Comparison of ENCODE assay signal across 11 mouse cellular contexts in genomic region chr3:95427891-95428238, GRCm38 (mm10). TPM values are rescaled to one million over a fixed set of nuclear protein-coding genes. Genes with fewer than 3 reads are reported as not detected.
A peak's percentile ranks its signal among the peaks of the same experiment; 100 is the strongest.
DNase-seq lines count a peak whose midpoint lies in the region; ATAC-seq and TF ChIP-seq lines count a peak whose summit lies in the region.
"Not testable (repeated sequence)": the region's sequence is repeated elsewhere in the genome, so short reads cannot be mapped to it uniquely, and the experiment has no call there.
"Had no signal": no experiment of that assay in that cellular context is flagged by ENCODE, and none has a peak within 500 bp of the region (broad histone marks: within the 10 kb centered on the region; RNA-seq: fewer than 3 reads in every experiment).

No protein-coding gene starts in this region.

- H3K4me3 ChIP-seq in cerebellum, adult 2 months (replicated peaks; ENCODE audit: insufficient read depth, low read depth, low read length), result peak overlapping the region; percentile 48
- H3K4me3 ChIP-seq in erythroblast, embryonic 14.5 days (replicated peaks), result peak overlapping the region; percentile 54
- H3K4me3 ChIP-seq in heart, embryonic 14.5 days (ENCODE audit: control insufficient read depth in 1 of 2, insufficient read depth in 1 of 2, low read depth in 1 of 2, low read length in 2 of 2), result peak overlapping the region; percentile 32 to 37
- H3K4me3 ChIP-seq in kidney, embryonic 14.5 days (ENCODE audit: low read length), result peak overlapping the region; percentile 23
- peak overlapping the region; percentile 18; the same call in 1 of the 2 replicates for H3K4me3 ChIP-seq in liver, adult 2 months (ENCODE audit: insufficient read depth, low read depth, low read length)
- peak overlapping the region; percentile 26 for H3K4me3 ChIP-seq in midbrain, embryonic 13.5 days (replicated peaks)

- not testable (repeated sequence) for H3K79me2 ChIP-seq in liver, adult 2 months (ENCODE audit: control insufficient read depth, insufficient read depth, low read length)

- not testable (repeated sequence) for H3K9me3 ChIP-seq in erythroblast, embryonic 14.5 days (ENCODE audit: control insufficient read depth, low read length); heart, embryonic 14.5 days (ENCODE audit: control insufficient read depth, low read length); kidney, embryonic 14.5 days (ENCODE audit: control insufficient read depth, low read length); midbrain, embryonic 13.5 days

- not testable (repeated sequence) for H3K27ac ChIP-seq in cerebellum, adult 2 months (ENCODE audit: insufficient read depth, low read length); heart, embryonic 14.5 days (replicated peaks in 1 of 2; ENCODE audit: control insufficient read depth in 1 of 2, insufficient read depth in 1 of 2, low read depth in 2 of 2, low read length in 2 of 2); kidney, embryonic 14.5 days (ENCODE audit: low read depth, low read length); liver, adult 2 months (replicated peaks; ENCODE audit: insufficient read depth, low read depth, low read length); midbrain, embryonic 13.5 days

- not testable (repeated sequence) for ATAC-seq in heart, embryonic 14.5 days (ENCODE audit: insufficient number of reproducible peaks, insufficient read depth, low FRiP score, low read depth); kidney, embryonic 14.5 days (ENCODE audit: low FRiP score, low TSS enrichment)
- peak; percentile 17; the same call in 1 of the 2 replicates for ATAC-seq in midbrain, embryonic 13.5 days

- TF ChIP-seq POLR2A in cerebellum, adult 2 months (IDR thresholded peaks at IDR 0.05; ENCODE audit: borderline replicate concordance, insufficient read depth, low read length); liver, adult 2 months (IDR thresholded peaks at IDR 0.05; ENCODE audit: extremely low read depth, insufficient read depth, low read length): not testable (repeated sequence)

- peak overlapping the region; percentile 54; the same call in 1 of the 2 replicates for H3K9ac ChIP-seq in heart, embryonic 14.5 days (ENCODE audit: low read length)
- H3K9ac ChIP-seq in kidney, embryonic 14.5 days (ENCODE audit: low read depth, low read length); liver, adult 2 months (ENCODE audit: low read depth, low read length); midbrain, embryonic 13.5 days (replicated peaks): not testable (repeated sequence)

- peak; percentile 19 to 45 for DNase-seq in cerebellum, adult 2 months
- DNase-seq in liver, adult 2 months (ENCODE audit: extremely low read depth, low read depth, low spot score), result not testable (repeated sequence)
- DNase-seq in right cerebral cortex, postnatal 25 days, result peak; percentile 36
- DNase-seq in yolk sac, embryonic 10.5 days (ENCODE audit: low spot score), result peak; percentile 36

- H3K4me1 ChIP-seq in cerebellum, adult 2 months (ENCODE audit: control insufficient read depth, insufficient read depth, low read length); erythroblast, embryonic 14.5 days (ENCODE audit: control insufficient read depth); heart, embryonic 14.5 days (ENCODE audit: control insufficient read depth in 2 of 2, insufficient read depth in 2 of 2, low read length in 2 of 2); kidney, embryonic 14.5 days (ENCODE audit: control insufficient read depth, insufficient read depth, low read length); liver, adult 2 months (ENCODE audit: control insufficient read depth, insufficient read depth, low read length); midbrain, embryonic 13.5 days (replicated peaks): not testable (repeated sequence)

- 26% methylated on average over 16 of the region's 21 CpGs for WGBS in cerebellum, adult 2 months
- WGBS in heart, embryonic 14.5 days, result 6% methylated on average over 15 of the region's 21 CpGs
- 28% methylated on average over 14 of the region's 21 CpGs for WGBS in kidney, embryonic 14.5 days
- WGBS in liver, adult 2 months, result 14% methylated on average over 16 of the region's 21 CpGs
- 23% methylated on average over 15 of the region's 21 CpGs for WGBS in midbrain, embryonic 13.5 days

- H3K4me2 ChIP-seq in heart, embryonic 14.5 days (ENCODE audit: low read length), result peak overlapping the region; percentile 61
- H3K4me2 ChIP-seq in kidney, embryonic 14.5 days (replicated peaks; ENCODE audit: low read depth, low read length), result peak overlapping the region; percentile 43
- peak overlapping the region; percentile 45 for H3K4me2 ChIP-seq in midbrain, embryonic 13.5 days (replicated peaks)

- not testable (repeated sequence) for H3K36me3 ChIP-seq in erythroblast, embryonic 14.5 days (ENCODE audit: control insufficient read depth); heart, embryonic 14.5 days (ENCODE audit: control insufficient read depth, insufficient read depth, low read length); kidney, embryonic 14.5 days (ENCODE audit: control insufficient read depth, insufficient read depth, low read length); liver, adult 2 months (ENCODE audit: control insufficient read depth, insufficient read depth, low read length); midbrain, embryonic 13.5 days

- not testable (repeated sequence) for TF ChIP-seq CTCF in cerebellum, adult 2 months (IDR thresholded peaks at IDR 0.05; ENCODE audit: borderline replicate concordance, insufficient read depth, low read depth, low read length); liver, adult 2 months (IDR thresholded peaks at IDR 0.05; ENCODE audit: low read depth, low read length)

- H3K27me3 ChIP-seq in cerebellum, adult 2 months (ENCODE audit: control insufficient read depth, insufficient read depth, low read length); heart, embryonic 14.5 days (ENCODE audit: control insufficient read depth, insufficient read depth, low read length); kidney, embryonic 14.5 days (ENCODE audit: control insufficient read depth, insufficient read depth, low read length); liver, adult 2 months (ENCODE audit: control insufficient read depth, insufficient read depth, low read length); midbrain, embryonic 13.5 days: not testable (repeated sequence)
- peaks cover 39% of the 10 kb centered on the region for H3K27me3 ChIP-seq in erythroblast, embryonic 14.5 days (ENCODE audit: control insufficient read depth)

RNA-seq across cellular contexts. Expression of gene Arnt, which starts 6.3 kb away (rescaled TPM):
- polyA plus RNA-seq in cerebellum, adult 2 months (2012; rRNA removed), result 56.3 and 61.5 TPM in 2 replicates
- polyA plus RNA-seq in erythroblast, embryonic 14.5 days (2012), result 1.5 and 2.0 TPM in 2 replicates
- polyA plus RNA-seq in heart, embryonic 14.5 days (2014; fragmentation: Nextera tagmentation; extraction: Ambion mirVana), result 27.5 and 28.5 TPM in 2 replicates
- 15.6 and 35.4 TPM in 2 replicates for polyA plus RNA-seq in kidney, embryonic 14.5 days (2014; fragmentation: Nextera tagmentation; extraction: Ambion mirVana)
- 23.6 and 24.3 TPM in 2 replicates for total RNA-seq in liver, adult 2 months (2014; rRNA removed)
- 14.2 and 20.8 TPM in 2 replicates for polyA plus RNA-seq in liver, adult 2 months (2012; rRNA removed)
- polyA plus RNA-seq in midbrain, embryonic 13.5 days (2015; fragmentation: Nextera tagmentation; extraction: Ambion mirVana), result 22.5 and 26.1 TPM in 2 replicates

RNA-seq across cellular contexts. Expression of gene 4930558C23Rik, which starts 25.2 kb away (rescaled TPM):
- polyA plus RNA-seq in cerebellum, adult 2 months (2012; rRNA removed), result not detected in 2 replicates
- not detected in 2 replicates for polyA plus RNA-seq in erythroblast, embryonic 14.5 days (2012)
- polyA plus RNA-seq in heart, embryonic 14.5 days (2014; fragmentation: Nextera tagmentation; extraction: Ambion mirVana), result not detected in 2 replicates
- polyA plus RNA-seq in kidney, embryonic 14.5 days (2014; fragmentation: Nextera tagmentation; extraction: Ambion mirVana), result not detected in 2 replicates
- not detected in 2 replicates for total RNA-seq in liver, adult 2 months (2014; rRNA removed)
- not detected in 2 replicates for polyA plus RNA-seq in liver, adult 2 months (2012; rRNA removed)
- not detected in 2 replicates for polyA plus RNA-seq in midbrain, embryonic 13.5 days (2015; fragmentation: Nextera tagmentation; extraction: Ambion mirVana)
- total RNA-seq: left cerebral cortex, postnatal 14 days had no signal
- polyA plus RNA-seq: inflammation-experienced regulatory T-cells, adult 6 months; thymus, postnatal 0 days had no signal
